Mouse (Mus musculus) C2C12 (cell line): ENCODE data around the gene Bcas3. TPM values are rescaled to one million over a fixed set of nuclear protein-coding genes. Genes with fewer than 3 reads are reported as not detected.

Experiments used
- H3K27me3 ChIP-seq: one replicate; pipeline ENCODE4 v1.6.1; 2011; ENCODE audit not compliant: control insufficient read depth, insufficient read depth, insufficient read length
- H3K36me3 ChIP-seq: one replicate; pipeline ENCODE4 v1.6.1; 2011; ENCODE audit not compliant: control insufficient read depth, insufficient read depth
- H3K4me3 ChIP-seq: one replicate; pipeline ENCODE4 v1.5.1; 2011; ENCODE audit warnings: mild to moderate bottlenecking, control low read depth; ENCODE audit not compliant: poor library complexity, insufficient read depth, severe bottlenecking
- H3K79me2 ChIP-seq: one replicate; pipeline ENCODE4 v1.6.1; 2011; ENCODE audit not compliant: control insufficient read depth, insufficient read depth
- H3K79me3 ChIP-seq: one replicate; pipeline ENCODE4 v1.6.1; 2011; ENCODE audit warnings: low read depth, control low read depth
- H3ac ChIP-seq: one replicate; pipeline ENCODE3; 2011; ENCODE audit warnings: low read depth; ENCODE audit not compliant: control insufficient read depth, insufficient read length
- CEBPB ChIP-seq: IDR thresholded peaks from one replicate; pipeline ENCODE4 v1.6.1; 2011; ENCODE audit warnings: low read depth, mild to moderate bottlenecking, control low read depth, moderate library complexity
- CTCF ChIP-seq: IDR thresholded peaks from one replicate; pipeline ENCODE4 v1.5.1; 2011; ENCODE audit not compliant: control insufficient read depth, insufficient read depth, insufficient read length
- FOSL1 ChIP-seq: IDR thresholded peaks from one replicate; pipeline ENCODE4 v1.8.0; 2011; ENCODE audit warnings: mild to moderate bottlenecking, low read length; ENCODE audit not compliant: poor library complexity, insufficient read depth, severe bottlenecking
- MAX ChIP-seq: IDR thresholded peaks from one replicate; pipeline ENCODE4 v1.6.1; 2011; ENCODE audit warnings: mild to moderate bottlenecking, control low read depth
- MYOD1 ChIP-seq: IDR thresholded peaks from one replicate; pipeline ENCODE4 v1.6.1; 2011; ENCODE audit warnings: low read depth; ENCODE audit not compliant: control insufficient read depth, insufficient read length
- MYOG ChIP-seq: IDR thresholded peaks from one replicate; pipeline ENCODE4 v1.6.1; 2011; ENCODE audit not compliant: control insufficient read depth, insufficient read length; ENCODE audit errors: extremely low read depth
- USF1 ChIP-seq: IDR thresholded peaks from one replicate; pipeline ENCODE4 v1.6.1; 2011; ENCODE audit warnings: low read depth, mild to moderate bottlenecking, control low read depth, moderate library complexity
- polyA plus RNA-seq: library from polyadenylated mRNA; unstranded; fragments of >200 nt; fragmentation: generic; extraction: Trizol; gene quantifications from one replicate; pipeline ENCODE4 v1.2.1, GENCODE M21; 2012; ENCODE audit warnings: missing spikeins

The Bcas3 gene
- polyA plus RNA-seq, 1 experiment = 11.1 TPM

DNA sequence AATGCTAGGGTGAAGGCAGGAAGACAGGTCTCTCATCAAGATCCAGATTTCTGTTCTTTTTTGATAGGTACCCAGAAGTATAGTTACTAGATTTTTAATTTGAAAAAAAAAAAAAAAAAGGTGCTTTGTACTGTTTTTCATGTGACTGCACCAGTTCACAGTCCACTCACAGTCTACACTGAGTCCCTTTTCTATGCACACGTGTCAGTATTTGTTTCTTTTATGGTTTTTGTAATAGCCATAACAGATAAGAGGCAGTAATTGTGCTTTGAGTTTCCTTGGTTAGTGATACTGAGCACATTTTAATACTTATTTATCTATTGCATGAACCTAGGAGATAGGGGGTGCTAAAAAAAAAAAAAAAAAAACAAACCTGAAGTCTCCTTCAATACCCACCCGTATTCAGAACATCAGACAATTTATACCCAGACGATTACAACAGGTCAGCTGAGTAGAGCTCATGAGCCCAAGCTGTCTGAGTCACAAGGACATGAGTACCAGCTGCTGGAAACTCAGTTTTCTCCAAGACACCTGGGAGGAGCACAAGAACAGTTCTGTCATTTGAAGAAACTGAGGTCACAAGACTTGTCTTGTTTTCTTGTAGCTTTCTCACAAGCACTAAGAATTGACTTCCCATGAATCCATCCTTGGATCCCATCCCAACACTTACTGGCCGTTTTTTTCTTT, 351.2 kb downstream of the Bcas3 start:
- H3ac ChIP-seq = no peak overlapping the region
- no peak for TF ChIP-seq MAX
- H3K79me2 ChIP-seq = no peaks in the 10 kb centered on the region
- H3K27me3 ChIP-seq = no peaks in the 10 kb centered on the region
- H3K36me3 ChIP-seq = no peaks in the 10 kb centered on the region
- H3K79me3 ChIP-seq = no peaks in the 10 kb centered on the region
- no peak overlapping the region for H3K4me3 ChIP-seq

GRCm38 (mm10) chr11:85706630-85707029, 353.7 kb downstream of the Bcas3 start:
- Histone ChIP-seq H3K79me3 (no peaks in the 10 kb centered on the region), H3K27me3 (no peaks in the 10 kb centered on the region), H3K4me3 (no peak overlapping the region), H3K36me3 (no peaks in the 10 kb centered on the region), H3K79me2 (no peaks in the 10 kb centered on the region), H3ac (no peak overlapping the region)
- no peak for TF ChIP-seq MAX
- no peak for TF ChIP-seq FOSL1
- no peak for TF ChIP-seq CEBPB
- no peak for TF ChIP-seq USF1
- no peak for TF ChIP-seq MYOG
- TF ChIP-seq CTCF = no peak
- no peak for TF ChIP-seq MYOD1

- Histone ChIP-seq H3ac (no peak overlapping the region), H3K4me3 (no peak overlapping the region), H3K79me3 (no peaks in the 10 kb centered on the region), H3K27me3 (no peaks in the 10 kb centered on the region), H3K79me2 (no peaks in the 10 kb centered on the region), H3K36me3 (no peaks in the 10 kb centered on the region)
- TF ChIP-seq MYOG = no peak
- no peak for TF ChIP-seq CEBPB
- no peak for TF ChIP-seq USF1
- TF ChIP-seq MAX = no peak
- TF ChIP-seq CTCF = no peak
Observed at GRCm38 (mm10) chr11:85707496-85707895, 354.5 kb downstream of the Bcas3 start.

DNA sequence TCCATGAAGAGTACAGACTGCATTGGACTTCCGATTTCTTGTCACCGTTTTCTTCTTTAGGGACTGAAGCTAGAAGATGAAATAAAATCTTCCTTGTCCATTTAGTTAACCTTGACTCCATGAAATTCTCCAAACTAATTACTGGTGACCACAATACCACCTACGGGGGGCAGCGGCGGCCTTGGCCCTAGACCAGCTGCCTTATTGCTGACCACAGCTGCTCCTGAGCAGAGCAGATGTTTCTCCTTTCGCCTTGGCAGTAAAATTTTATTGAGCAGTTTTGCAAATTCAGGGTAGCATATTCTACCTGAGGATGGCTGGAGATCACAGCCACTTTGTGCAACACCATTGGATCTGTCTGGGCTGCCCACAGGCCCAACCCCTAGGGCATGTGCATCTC, 356.2 kb downstream of the Bcas3 start:
- H3K36me3 ChIP-seq = no peaks in the 10 kb centered on the region
- H3K27me3 ChIP-seq = no peaks in the 10 kb centered on the region
- no peaks in the 10 kb centered on the region for H3K79me3 ChIP-seq
- H3K79me2 ChIP-seq = no peaks in the 10 kb centered on the region
- no peak overlapping the region for H3ac ChIP-seq
- no peak overlapping the region for H3K4me3 ChIP-seq
- no peak for TF ChIP-seq CEBPB
- peak; percentile 38 for TF ChIP-seq MYOD1

DNA sequence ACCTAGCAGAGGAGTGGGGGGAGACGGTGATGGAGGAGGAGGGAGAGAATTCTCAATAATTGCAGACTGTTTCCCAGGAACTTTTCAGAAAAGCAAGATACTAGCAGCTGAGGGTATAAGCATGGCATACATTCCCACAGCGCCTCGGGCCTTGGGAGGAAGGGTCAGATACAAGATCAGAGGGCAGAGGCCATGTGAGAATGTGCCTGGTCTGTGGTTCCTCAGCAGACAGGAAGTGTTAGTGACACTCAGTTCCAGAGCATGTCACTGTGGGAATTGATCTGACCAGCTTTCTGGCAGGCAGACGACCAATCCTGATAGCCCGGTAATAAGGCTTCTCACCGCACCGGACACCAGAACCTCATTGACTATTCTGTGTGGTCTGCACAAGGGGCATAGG, 357.2 kb downstream of the Bcas3 start:
- no peak overlapping the region for H3K4me3 ChIP-seq
- H3K79me2 ChIP-seq = no peaks in the 10 kb centered on the region
- H3K79me3 ChIP-seq = no peaks in the 10 kb centered on the region
- H3ac ChIP-seq = no peak overlapping the region
- H3K36me3 ChIP-seq = no peaks in the 10 kb centered on the region
- no peaks in the 10 kb centered on the region for H3K27me3 ChIP-seq
- TF ChIP-seq MYOG (no peak), CEBPB (no peak), MAX (no peak), USF1 (no peak), FOSL1 (no peak), CTCF (no peak), MYOD1 (no peak)

GRCm38 (mm10) chr11:85712026-85712804, 359.2 kb downstream of the Bcas3 start:
- Histone ChIP-seq H3K79me2 (no peaks in the 10 kb centered on the region), H3K79me3 (no peaks in the 10 kb centered on the region), H3K27me3 (no peaks in the 10 kb centered on the region), H3K36me3 (no peaks in the 10 kb centered on the region), H3K4me3 (no peak overlapping the region), H3ac (no peak overlapping the region)
- no peak for TF ChIP-seq MAX
